ENCODE assay signal across 15 mouse cellular contexts in the genomic region with DNA sequence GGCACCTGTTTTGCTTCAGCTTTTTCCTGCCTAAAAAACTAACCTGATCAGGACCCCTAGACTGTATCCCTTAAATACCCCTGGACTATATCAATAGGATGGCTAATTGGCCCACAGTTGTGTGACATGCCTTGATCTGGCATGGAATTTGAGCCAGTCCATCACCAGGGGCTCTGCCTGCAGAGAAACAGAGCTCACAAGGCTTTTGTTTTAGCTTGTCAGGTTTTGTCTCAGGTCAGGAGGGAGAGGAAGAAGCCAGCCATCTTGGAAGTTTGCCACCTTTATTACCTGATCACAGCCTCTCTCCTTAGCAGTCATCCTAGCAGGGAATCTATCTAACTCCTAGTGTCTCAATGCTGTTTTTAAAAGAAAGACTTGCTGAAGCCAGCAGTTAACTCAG.
A peak's percentile ranks its signal among the peaks of the same experiment; 100 is the strongest.
DNase-seq lines count a peak whose midpoint lies in the region; ATAC-seq lines count a peak whose summit lies in the region.
"Had no signal": no experiment of that assay in that cellular context is flagged by ENCODE, and none has a peak within 500 bp of the region (broad histone marks: within the 10 kb centered on the region; RNA-seq: fewer than 3 reads in every experiment).

No protein-coding gene starts in this region.

- no peak overlapping the region for H3K4me3 ChIP-seq in forebrain, embryonic 10.5 days
- no peak overlapping the region for H3K4me3 ChIP-seq in forebrain, embryonic 13.5 days
- H3K4me3 ChIP-seq: embryonic facial prominence, embryonic 13.5 days; embryonic facial prominence, embryonic 15.5 days; erythroblast, embryonic 14.5 days had no signal

- no peaks in the 10 kb centered on the region for H3K27me3 ChIP-seq in forebrain, embryonic 10.5 days (ENCODE audit: poor library complexity, severe bottlenecking)
- H3K27me3 ChIP-seq in forebrain, embryonic 13.5 days = no peaks in the 10 kb centered on the region
- H3K27me3 ChIP-seq: embryonic facial prominence, embryonic 13.5 days; embryonic facial prominence, embryonic 15.5 days had no signal

- no peaks in the 10 kb centered on the region for H3K36me3 ChIP-seq in forebrain, embryonic 10.5 days (replicated peaks)
- H3K36me3 ChIP-seq in forebrain, embryonic 13.5 days (ENCODE audit: poor library complexity, severe bottlenecking) = no peaks in the 10 kb centered on the region
- H3K36me3 ChIP-seq: embryonic facial prominence, embryonic 13.5 days; embryonic facial prominence, embryonic 15.5 days had no signal

- ATAC-seq in forebrain, embryonic 13.5 days = no peak
- ATAC-seq: forebrain, embryonic 14.5 days; forebrain, embryonic 16.5 days had no signal

- peak; percentile 27 to 59 for DNase-seq in cerebellum, postnatal 14 days
- no peak for DNase-seq in cerebellum, postnatal 4 days (ENCODE audit: low spot score in 2 of 2)
- DNase-seq in forebrain, embryonic 10.5 days (ENCODE audit: extremely low spot score, low spot score) = no peak
- DNase-seq: adrenal gland, adult 2 months; adrenal gland, postnatal 10 days; adrenal gland, postnatal 25 days; cerebellum, adult 11 months; cerebellum, adult 9-11 months; embryo, embryonic 11 days had no signal

- H3K4me1 ChIP-seq in forebrain, embryonic 10.5 days = peaks cover 19% of the 10 kb centered on the region
- H3K4me1 ChIP-seq in forebrain, embryonic 13.5 days = no peaks in the 10 kb centered on the region
- H3K4me1 ChIP-seq: embryonic facial prominence, embryonic 13.5 days; embryonic facial prominence, embryonic 15.5 days had no signal

- no peak overlapping the region for H3K4me2 ChIP-seq in forebrain, embryonic 13.5 days
- H3K4me2 ChIP-seq: embryonic facial prominence, embryonic 13.5 days; embryonic facial prominence, embryonic 15.5 days had no signal

- no peaks in the 10 kb centered on the region for H3K9me3 ChIP-seq in forebrain, embryonic 10.5 days
- H3K9me3 ChIP-seq in forebrain, embryonic 13.5 days (replicated peaks) = no peaks in the 10 kb centered on the region
- H3K9me3 ChIP-seq: embryonic facial prominence, embryonic 13.5 days; embryonic facial prominence, embryonic 15.5 days had no signal

- no peak overlapping the region for H3K9ac ChIP-seq in forebrain, embryonic 13.5 days
- H3K9ac ChIP-seq: embryonic facial prominence, embryonic 13.5 days; embryonic facial prominence, embryonic 15.5 days had no signal

- 0 out of 2 replicates have a peak overlapping the region, but pooled peaks have one; percentile 35 for H3K27ac ChIP-seq in forebrain, embryonic 10.5 days
- H3K27ac ChIP-seq in forebrain, embryonic 13.5 days = no peak overlapping the region
- H3K27ac ChIP-seq: embryonic facial prominence, embryonic 13.5 days; embryonic facial prominence, embryonic 15.5 days had no signal

Comparison
In these comparisons a context has a peak if more than half of its experiments do, and no peak if none do; other contexts are left out.
1. DNase-seq: peak in cerebellum, postnatal 14 days (2 of 2); none in cerebellum, postnatal 4 days (0 of 2) and forebrain, embryonic 10.5 days (single experiment).